Mouse (Mus musculus) kidney, embryonic 15.5 days (tissue): ENCODE measurements around the gene Stpg4. TPM values are rescaled to one million over a fixed set of nuclear protein-coding genes. Genes with fewer than 3 reads are reported as not detected.

Experiments
- ATAC-seq: fragments of 200-750 bp; cut with Nextera tagmentation; replicated peaks from 2 replicates; pipeline ENCODE4 v1.8.0; 2017; ENCODE audit warnings: moderate TSS enrichment; ENCODE audit not compliant: low FRiP score
- H3K27ac ChIP-seq: fragments of 300-500 bp; sonication (generic); 2 replicates; pipeline ENCODE4 v1.5.1; 2015; ENCODE audit warnings: mild to moderate bottlenecking, inconsistent platforms
- H3K27me3 ChIP-seq: fragments of 300-500 bp; sonication (generic); 2 replicates; pipeline ENCODE4 v1.6.1; 2015; ENCODE audit warnings: inconsistent platforms
- H3K36me3 ChIP-seq: fragments of 300-500 bp; sonication (generic); 2 replicates; pipeline ENCODE4 v1.6.1; 2015; ENCODE audit warnings: inconsistent platforms
- H3K4me1 ChIP-seq: fragments of 300-500 bp; sonication (generic); 2 replicates; pipeline ENCODE4 v1.6.1; 2015; ENCODE audit warnings: inconsistent platforms
- H3K4me2 ChIP-seq: fragments of 300-500 bp; sonication (generic); 2 replicates; pipeline ENCODE4 v1.6.1; 2015; ENCODE audit warnings: moderate library complexity, mild to moderate bottlenecking, inconsistent platforms
- H3K4me3 ChIP-seq: fragments of 300-500 bp; sonication (generic); replicated peaks from 2 replicates; pipeline ENCODE4 v1.5.1; 2015; ENCODE audit warnings: mild to moderate bottlenecking, inconsistent platforms
- H3K9ac ChIP-seq: fragments of 300-500 bp; sonication (generic); 2 replicates; pipeline ENCODE4 v1.6.1; 2015; ENCODE audit warnings: mild to moderate bottlenecking, inconsistent platforms
- H3K9me3 ChIP-seq: fragments of 300-500 bp; sonication (generic); replicated peaks from 2 replicates; pipeline ENCODE4 v1.6.1; 2016; ENCODE audit warnings: inconsistent platforms
- WGBS: fragments of 180-500 bp; shearing (Covaris S2); methylation state at CpG from one replicate; pipeline ENCODE4 v1.1.7; 2015; ENCODE audit warnings: mixed read lengths; 5-methylcytosine and 5-hydroxymethylcytosine counted together
- polyA plus RNA-seq: library from polyadenylated mRNA; unstranded; fragments of >200 nt; fragmentation: Nextera tagmentation; extraction: Ambion mirVana; gene quantifications from 2 replicates; pipeline ENCODE4 v1.2.1, GENCODE M21; 2015

The Stpg4 gene
- polyA plus RNA-seq, 1 experiment from 2014 or later = not detected

DNA sequence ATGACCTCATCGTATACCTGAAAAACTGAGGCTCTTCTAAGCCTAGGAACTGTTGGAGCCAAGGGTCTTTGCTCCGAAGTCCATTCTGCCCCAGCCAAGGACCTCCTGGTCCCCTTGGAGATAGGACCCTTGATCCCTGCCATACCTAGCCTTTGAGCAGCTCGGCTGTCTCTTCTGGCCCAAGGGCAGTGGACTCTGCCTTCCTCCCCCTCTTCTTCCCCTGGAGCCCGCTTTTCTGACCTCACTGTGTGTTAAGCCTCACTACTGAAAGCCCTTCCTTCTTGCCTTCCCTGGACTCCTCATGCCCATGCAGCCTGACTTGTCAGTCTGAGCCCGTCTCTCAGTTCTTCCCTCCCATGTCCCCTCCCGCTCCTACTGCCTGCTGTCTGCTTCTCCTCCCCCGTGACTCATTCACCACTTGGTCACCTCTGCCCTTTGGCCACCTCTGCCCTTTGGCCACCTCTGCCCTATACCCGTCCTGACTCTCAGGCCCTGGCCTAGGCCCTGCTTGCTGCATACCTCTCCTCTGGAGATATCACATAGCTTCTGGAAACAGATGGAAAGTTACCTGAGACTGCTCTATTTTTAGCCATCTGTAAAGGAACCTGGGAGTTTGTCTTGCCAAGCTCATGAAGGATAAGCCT is 84.4 kb downstream of the Stpg4 start:
- 55% methylated on average over 8 of the region's 8 CpGs for WGBS
- Histone ChIP-seq H3K4me2 (no peak overlapping the region), H3K9me3 (no peaks in the 10 kb centered on the region), H3K9ac (no peak overlapping the region), H3K4me1 (no peaks in the 10 kb centered on the region), H3K27me3 (peaks cover 3% of the 10 kb centered on the region; the same call in 1 of the 2 replicates), H3K27ac (no peak overlapping the region), H3K4me3 (no peak overlapping the region), H3K36me3 (no peaks in the 10 kb centered on the region)
- 0 out of 2 replicates have a peak, but pooled peaks have one; percentile 20 for ATAC-seq

Other genes with a start within 250 kb of the Stpg4 start
- gene Mcfd2, start 161.8 kb downstream of the Stpg4 start, polyA plus RNA-seq = 110 and 112 TPM in 2 replicates
- gene Ttc7, start 144.9 kb downstream of the Stpg4 start, polyA plus RNA-seq = 7.7 and 8.1 TPM in 2 replicates
- 1,006 and 1,087 TPM in 2 replicates for gene Calm2, start 19.2 kb upstream of the Stpg4 start, polyA plus RNA-seq
- 234 and 258 TPM in 2 replicates for gene Epcam, start 208.2 kb upstream of the Stpg4 start, polyA plus RNA-seq
- 94.8 and 95.1 TPM in 2 replicates for gene Msh2, start 244.6 kb upstream of the Stpg4 start, polyA plus RNA-seq